In genomic region chr5:123396901-123397464, GRCm38 (mm10) we compare ENCODE assay signal across 8 mouse cellular contexts. TPM values are rescaled to one million over a fixed set of nuclear protein-coding genes. Genes with fewer than 3 reads are reported as not detected.
DNase-seq lines count a peak whose midpoint lies in the region; ATAC-seq and TF ChIP-seq lines count a peak whose summit lies in the region.

No protein-coding gene starts in this region.

- H3K36me3 ChIP-seq in lung, embryonic 15.5 days = no peaks in the 10 kb centered on the region
- H3K36me3 ChIP-seq in embryonic facial prominence, embryonic 12.5 days = no peaks in the 10 kb centered on the region
- 0 out of 2 replicates have a peak, but pooled peaks cover 4% of the 10 kb centered on the region for H3K36me3 ChIP-seq in limb, embryonic 10.5 days
- no peaks in the 10 kb centered on the region for H3K36me3 ChIP-seq in small intestine, adult 2 months (ENCODE audit: control insufficient read depth, insufficient read depth, low read length)

- ATAC-seq in lung, embryonic 15.5 days (ENCODE audit: borderline replicate concordance, extremely low read depth, low FRiP score, low TSS enrichment) = no peak
- no peak for ATAC-seq in embryonic facial prominence, embryonic 12.5 days (ENCODE audit: insufficient number of reproducible peaks, insufficient read depth, low FRiP score, low TSS enrichment)
- no peak for ATAC-seq in megakaryocyte-erythroid progenitor cell, adult 5-6 weeks (replicated peaks; ENCODE audit: low FRiP score, low TSS enrichment, poor library complexity, severe bottlenecking)

- peaks cover 44% of the 10 kb centered on the region for H3K4me1 ChIP-seq in lung, embryonic 15.5 days
- H3K4me1 ChIP-seq in embryonic facial prominence, embryonic 12.5 days = peaks cover 34% of the 10 kb centered on the region
- H3K4me1 ChIP-seq in limb, embryonic 10.5 days = peaks cover 41% of the 10 kb centered on the region
- peaks cover 16% of the 10 kb centered on the region for H3K4me1 ChIP-seq in small intestine, adult 2 months (ENCODE audit: control insufficient read depth, insufficient read depth, insufficient read length, low read length)

- peak overlapping the region; percentile 22; the same call in 1 of the 2 replicates for H3K9ac ChIP-seq in lung, embryonic 15.5 days
- H3K9ac ChIP-seq in embryonic facial prominence, embryonic 12.5 days = peak overlapping the region; percentile 12; the same call in 1 of the 2 replicates

- no peak for TF ChIP-seq CTCF in small intestine, adult 2 months (IDR thresholded peaks at IDR 0.05; ENCODE audit: extremely low read depth, insufficient read length, insufficient replicate concordance, low read depth, low read length)

- H3K27me3 ChIP-seq in lung, embryonic 15.5 days = no peaks in the 10 kb centered on the region
- no peaks in the 10 kb centered on the region for H3K27me3 ChIP-seq in embryonic facial prominence, embryonic 12.5 days
- H3K27me3 ChIP-seq in limb, embryonic 10.5 days (ENCODE audit: low read depth, poor library complexity, severe bottlenecking) = no peaks in the 10 kb centered on the region
- H3K27me3 ChIP-seq in small intestine, adult 2 months (ENCODE audit: control insufficient read depth, insufficient read depth, low read length) = no peaks in the 10 kb centered on the region

- H3K4me3 ChIP-seq in lung, embryonic 15.5 days = peak overlapping the region; percentile 96
- H3K4me3 ChIP-seq in embryonic facial prominence, embryonic 12.5 days = peak overlapping the region; percentile 65
- peak overlapping the region; percentile 94; the same call in 1 of the 2 replicates for H3K4me3 ChIP-seq in limb, embryonic 10.5 days
- peak overlapping the region; percentile 55 for H3K4me3 ChIP-seq in small intestine, adult 2 months (ENCODE audit: low read depth, low read length)

- no peak for TF ChIP-seq POLR2A in small intestine, adult 2 months (IDR thresholded peaks at IDR 0.05; ENCODE audit: low read depth, low read length)

- H3K9me3 ChIP-seq in lung, embryonic 15.5 days = no peaks in the 10 kb centered on the region
- no peaks in the 10 kb centered on the region for H3K9me3 ChIP-seq in embryonic facial prominence, embryonic 12.5 days
- no peaks in the 10 kb centered on the region for H3K9me3 ChIP-seq in limb, embryonic 10.5 days (replicated peaks)

- H3K4me2 ChIP-seq in lung, embryonic 15.5 days = peak overlapping the region; percentile 93
- peak overlapping the region; percentile 86 for H3K4me2 ChIP-seq in embryonic facial prominence, embryonic 12.5 days (replicated peaks)

- no peak for DNase-seq in lung, postnatal 4 days
- no peak for DNase-seq in limb, embryonic 10.5 days (ENCODE audit: low spot score)
- no peak for DNase-seq in adrenal gland, adult 8-10 months
- DNase-seq in c-Kit-positive CD71-positive TER-119-positive erythroid progenitor cells, embryonic 14.5 days (ENCODE audit: low spot score) = no peak

- 44% methylated on average over 8 of the region's 8 CpGs for WGBS in lung, embryonic 15.5 days
- 57% methylated on average over 8 of the region's 8 CpGs for WGBS in embryonic facial prominence, embryonic 12.5 days
- WGBS in limb, embryonic 10.5 days = 80% methylated on average over 8 of the region's 8 CpGs
- WGBS in small intestine, adult 2 months = 3% methylated on average over 8 of the region's 8 CpGs

- H3K27ac ChIP-seq in lung, embryonic 15.5 days = no peak overlapping the region
- no peak overlapping the region for H3K27ac ChIP-seq in embryonic facial prominence, embryonic 12.5 days
- no peak overlapping the region for H3K27ac ChIP-seq in limb, embryonic 10.5 days
- H3K27ac ChIP-seq in small intestine, adult 2 months (ENCODE audit: insufficient read depth, low read depth, low read length) = peak overlapping the region; percentile 55

RNA-seq across cellular contexts. Expression of gene Mlxip, which starts 2.4 kb away (rescaled TPM):
- polyA plus RNA-seq in lung, embryonic 15.5 days (2015; fragmentation: Nextera tagmentation; extraction: Ambion mirVana) = 17.1 and 20.6 TPM in 2 replicates
- 15.8 and 17.4 TPM in 2 replicates for polyA plus RNA-seq in embryonic facial prominence, embryonic 12.5 days (2016; fragmentation: Nextera tagmentation; extraction: Ambion mirVana)
- 21.1 and 22.1 TPM in 2 replicates for polyA plus RNA-seq in limb, embryonic 10.5 days (2016; fragmentation: Nextera tagmentation; extraction: Ambion mirVana)
- 25.3 and 39.7 TPM in 2 replicates for polyA plus RNA-seq in small intestine, adult 2 months (2012; rRNA removed)
- 10 to 100 TPM; 21.6 to 32.8 (median 27.1) TPM for total RNA-seq in adrenal gland, adult 8-10 months (2022)
- total RNA-seq in megakaryocyte-erythroid progenitor cell, adult 5-6 weeks (2014; fragmentation: Nextera tagmentation) = 25.0 and 30.1 TPM in 2 replicates
- 5.1 and 7.9 TPM in 2 replicates for total RNA-seq in megakaryocyte-erythroid progenitor cell, adult 5-6 weeks (2017)

RNA-seq across cellular contexts. Expression of gene Bcl7a, which starts 53.3 kb away (rescaled TPM):
- polyA plus RNA-seq in lung, embryonic 15.5 days (2015; fragmentation: Nextera tagmentation; extraction: Ambion mirVana) = 21.2 and 24.6 TPM in 2 replicates
- polyA plus RNA-seq in embryonic facial prominence, embryonic 12.5 days (2016; fragmentation: Nextera tagmentation; extraction: Ambion mirVana) = 41.8 and 44.7 TPM in 2 replicates
- 35.8 and 38.8 TPM in 2 replicates for polyA plus RNA-seq in limb, embryonic 10.5 days (2016; fragmentation: Nextera tagmentation; extraction: Ambion mirVana)
- polyA plus RNA-seq in small intestine, adult 2 months (2012; rRNA removed) = 2.1 and 2.8 TPM in 2 replicates
- 10 to 100 TPM in 3 of 4 experiments, 1 to 10 TPM in 1; 9.7 to 15.1 (median 13.2) TPM for total RNA-seq in adrenal gland, adult 8-10 months (2022)
- total RNA-seq in megakaryocyte-erythroid progenitor cell, adult 5-6 weeks (2014; fragmentation: Nextera tagmentation) = 34.6 and 46.7 TPM in 2 replicates
- total RNA-seq in megakaryocyte-erythroid progenitor cell, adult 5-6 weeks (2017) = 18.7 and 26.4 TPM in 2 replicates
